Mouse (Mus musculus): ENCODE results near the gene Mboat2.

Gene Mboat2

DNA sequence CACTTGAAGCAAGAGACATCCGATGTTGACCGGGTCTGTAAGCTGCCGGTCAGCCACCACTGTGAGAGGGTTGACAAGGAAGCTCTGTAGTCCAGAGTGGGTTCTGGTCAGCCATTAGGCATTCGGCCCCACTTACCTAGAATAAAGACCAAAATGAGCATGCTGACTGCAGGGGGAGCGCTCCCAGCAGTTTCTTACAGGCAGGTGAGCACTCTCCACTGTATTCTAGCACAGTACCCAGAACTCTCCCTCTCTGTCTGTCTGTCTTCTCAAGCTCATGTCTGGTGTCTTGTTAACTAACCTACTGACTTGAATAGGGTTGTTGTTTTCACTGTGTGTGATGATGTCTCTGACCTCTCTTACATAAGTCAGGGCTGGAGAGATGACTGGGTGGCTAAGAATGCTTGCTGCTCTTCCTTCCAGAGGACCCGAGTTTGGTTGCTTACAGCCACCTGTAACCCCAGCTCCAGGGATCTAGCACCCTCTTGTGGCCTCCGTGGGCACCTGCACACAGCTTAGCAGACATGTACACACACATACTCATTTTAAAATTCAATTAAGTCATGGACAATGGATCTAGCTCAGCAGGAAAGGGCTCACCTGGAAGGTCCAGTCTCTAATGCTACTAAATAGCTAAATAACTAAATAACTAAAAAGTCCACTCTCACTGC, 119.8 kb downstream of the Mboat2 start:
- DNase-seq (ENCODE audit: low read depth): no peak

- no peak for DNase-seq (ENCODE audit: low read depth)
Measured at GRCm38 (mm10) chr12:24952147-24952546, 121.5 kb downstream of the Mboat2 start.

DNA sequence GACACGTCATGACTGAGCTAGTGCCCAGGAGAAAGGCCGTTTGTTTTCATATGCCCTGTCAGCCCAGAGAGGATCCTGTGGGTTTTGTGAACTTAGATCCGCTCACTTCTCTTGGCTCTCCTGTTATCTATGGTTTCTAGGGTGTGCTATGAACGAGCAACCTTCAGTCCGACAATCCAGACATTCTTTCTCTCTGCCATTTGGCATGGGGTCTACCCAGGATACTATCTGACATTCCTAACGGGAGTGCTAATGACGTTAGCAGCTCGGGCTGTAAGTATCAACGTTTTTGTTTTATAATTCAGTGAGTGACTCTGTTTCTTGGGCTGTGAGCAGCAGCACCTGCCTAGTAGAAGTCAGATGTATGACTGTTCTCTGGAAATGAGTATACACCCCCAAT, 124.5 kb downstream of the Mboat2 start:
- no peak for DNase-seq (ENCODE audit: low read depth)

DNA sequence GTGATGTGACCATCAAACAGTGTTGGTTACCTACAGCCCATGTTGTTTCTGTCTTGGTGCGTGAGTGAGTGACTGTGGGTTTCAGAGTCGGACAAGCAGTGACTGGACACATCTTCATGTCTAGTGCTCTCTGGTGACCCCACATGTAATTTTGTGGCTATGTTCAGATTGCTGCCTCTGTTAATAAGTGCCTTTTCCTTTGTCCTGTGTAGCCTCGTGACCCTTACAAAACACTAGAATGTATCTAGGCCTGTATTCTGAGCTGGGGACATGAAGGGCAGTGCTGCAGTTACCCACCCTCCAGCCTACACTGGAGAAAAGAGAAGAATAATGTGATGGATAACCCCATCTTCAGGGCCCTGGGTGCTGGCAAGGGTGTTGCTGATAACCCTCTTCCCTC, 127.8 kb downstream of the Mboat2 start:
- no peak for DNase-seq (ENCODE audit: low read depth)

GRCm38 (mm10) chr12:24961821-24962220, 131.1 kb downstream of the Mboat2 start:
- no peak for DNase-seq (ENCODE audit: low read depth)

DNA sequence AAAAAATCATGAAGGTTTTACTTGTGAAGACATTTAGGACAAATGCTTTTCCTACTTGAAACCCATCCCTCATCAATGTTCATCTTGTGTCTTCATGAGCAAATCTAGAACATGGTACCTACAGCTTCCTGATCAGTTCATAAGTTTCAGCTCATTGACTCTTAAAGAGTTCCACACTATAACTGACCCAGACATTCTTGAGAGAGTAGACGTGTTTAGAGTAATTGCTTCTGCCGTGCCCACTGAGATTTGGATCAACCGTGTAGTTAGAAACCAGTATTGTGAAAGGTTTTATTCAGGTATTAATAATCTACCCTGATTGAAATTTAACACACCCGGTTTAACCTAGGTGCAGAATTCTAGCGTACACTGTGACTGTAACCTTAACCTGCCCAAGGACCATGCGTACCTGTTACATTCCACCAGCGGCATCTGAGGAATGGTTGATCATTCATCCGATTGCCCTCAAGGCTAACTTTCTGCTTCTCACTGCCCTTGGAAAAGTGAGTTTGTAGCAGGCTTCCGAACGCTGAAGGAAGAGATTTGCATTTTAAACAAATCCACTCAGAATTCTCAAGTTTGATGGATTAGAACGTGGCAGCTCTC, 131.8 kb downstream of the Mboat2 start:
- DNase-seq (ENCODE audit: low read depth): no peak

DNA sequence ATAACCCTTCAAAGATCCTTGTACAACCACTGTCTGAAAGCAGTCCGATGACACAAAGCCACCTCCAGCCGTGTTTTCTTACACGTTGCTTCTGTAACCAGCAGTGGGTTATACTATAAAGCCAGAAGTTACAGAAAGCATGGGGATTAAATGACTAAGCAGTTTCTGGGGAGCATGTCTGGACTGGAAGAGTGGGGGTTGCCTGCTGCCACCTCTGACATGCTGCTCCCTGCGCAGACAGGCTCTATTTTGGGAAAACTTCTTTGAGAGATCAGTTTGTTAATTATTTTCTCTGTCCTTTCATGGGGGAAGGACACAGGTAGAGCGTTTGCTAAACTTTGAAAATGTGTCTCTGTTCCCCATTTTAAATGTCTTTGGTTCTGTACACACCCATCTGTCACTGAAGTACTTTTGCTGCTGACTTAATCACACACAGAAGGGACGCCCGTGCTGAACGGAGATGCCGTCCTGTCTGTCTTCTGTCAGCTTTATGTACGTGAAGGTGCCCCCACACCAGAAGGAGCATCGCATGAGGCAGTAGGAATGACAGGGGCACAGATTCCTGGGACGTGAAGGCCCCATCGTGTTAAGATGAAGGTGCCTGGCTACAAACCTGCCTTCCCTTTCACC, 132.8 kb downstream of the Mboat2 start:
- no peak for DNase-seq (ENCODE audit: low read depth)

- DNase-seq (ENCODE audit: low read depth): no peak
Measured at GRCm38 (mm10) chr12:24965406-24965805, 134.7 kb downstream of the Mboat2 start.

DNA sequence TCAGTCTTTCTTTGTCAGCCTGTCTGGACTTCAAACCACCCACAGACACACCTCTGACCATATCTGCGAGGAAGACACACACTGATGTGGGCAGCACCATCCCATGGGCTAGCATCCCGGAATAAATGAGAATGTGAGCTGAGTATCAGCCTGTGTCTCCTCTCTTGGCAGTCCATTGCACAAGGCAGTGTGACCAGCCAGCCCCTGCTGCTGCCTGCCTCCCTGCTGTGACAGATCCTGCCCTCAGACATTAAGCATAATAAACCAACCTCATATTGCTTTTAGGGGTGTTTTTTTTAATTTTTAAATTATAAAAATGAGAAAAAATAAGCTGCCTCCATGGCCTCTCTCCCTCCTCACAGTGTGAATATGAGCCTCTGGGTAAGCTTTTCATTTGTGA, 135.4 kb downstream of the Mboat2 start:
- no peak for DNase-seq (ENCODE audit: low read depth)

GRCm38 (mm10) chr12:24971490-24972200, 141.0 kb downstream of the Mboat2 start:
- no peak for DNase-seq (ENCODE audit: low read depth)

DNA sequence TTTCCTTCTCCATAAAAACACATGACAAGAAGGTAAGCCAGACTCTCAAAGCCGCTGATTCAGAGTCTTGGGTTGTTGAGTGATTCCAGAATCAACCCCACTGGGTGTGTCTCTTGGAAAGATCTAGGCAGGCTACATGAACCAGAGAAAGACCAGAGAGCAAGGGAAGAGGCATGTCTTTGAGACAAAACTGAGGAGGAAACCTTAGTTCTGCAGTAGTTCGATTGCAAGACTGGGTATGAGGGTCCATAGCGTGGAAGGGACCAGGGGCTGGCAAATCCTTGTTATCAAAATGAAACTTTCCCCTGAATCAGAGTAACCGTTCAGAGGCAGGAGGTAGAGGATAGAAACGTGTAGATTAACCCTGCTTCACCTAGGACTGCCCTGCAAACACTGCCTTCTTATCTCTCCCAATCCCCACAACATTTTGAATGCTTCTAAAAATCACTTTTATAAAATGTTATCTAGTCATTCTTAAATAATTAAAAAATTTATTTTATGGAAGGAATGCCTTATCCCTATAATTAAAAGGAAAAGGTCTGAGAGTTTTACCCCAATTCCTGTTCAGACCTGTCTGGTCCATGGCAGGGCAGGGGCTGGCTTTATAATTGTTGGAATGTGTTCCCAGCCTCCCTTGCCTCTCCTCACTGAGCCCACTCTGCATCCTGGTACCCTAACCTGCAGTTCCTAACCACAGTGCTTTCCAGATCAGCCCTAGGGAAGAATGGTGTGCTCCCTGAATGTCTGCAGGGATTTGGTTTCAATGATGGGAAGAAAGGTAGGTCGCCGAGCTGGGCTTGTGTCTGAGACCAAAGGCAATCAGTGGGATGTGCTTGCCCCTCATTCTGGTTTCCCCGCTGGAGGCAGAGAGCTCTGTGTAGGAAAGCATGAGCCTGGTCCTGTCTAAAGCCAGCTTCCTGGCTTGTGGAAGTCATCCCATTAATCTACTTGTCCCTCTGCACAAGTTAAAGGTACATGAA, 142.0 kb downstream of the Mboat2 start:
- peak; percentile 42 for DNase-seq (ENCODE audit: low read depth)

DNA sequence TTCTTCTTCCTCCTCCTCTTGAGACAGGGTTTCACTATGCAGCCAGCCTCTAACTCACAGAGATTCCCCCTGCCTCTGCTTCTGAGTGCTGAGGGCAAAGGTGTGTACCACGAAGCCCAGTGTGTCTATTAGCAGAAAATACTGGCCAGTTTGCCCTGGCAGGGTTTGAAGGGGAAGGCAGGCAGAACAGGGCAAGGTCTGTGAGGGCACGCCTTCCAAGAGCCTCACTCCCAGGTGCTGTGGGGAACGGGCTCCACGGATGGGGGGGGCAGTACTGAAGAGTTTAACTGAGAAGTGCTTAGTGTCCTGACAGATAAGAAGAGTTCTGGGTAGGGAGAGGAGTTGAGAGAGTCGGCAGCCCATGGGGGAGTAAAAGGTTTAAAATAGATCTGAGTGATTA, 142.9 kb downstream of the Mboat2 start:
- no peak for DNase-seq (ENCODE audit: low read depth)

DNA sequence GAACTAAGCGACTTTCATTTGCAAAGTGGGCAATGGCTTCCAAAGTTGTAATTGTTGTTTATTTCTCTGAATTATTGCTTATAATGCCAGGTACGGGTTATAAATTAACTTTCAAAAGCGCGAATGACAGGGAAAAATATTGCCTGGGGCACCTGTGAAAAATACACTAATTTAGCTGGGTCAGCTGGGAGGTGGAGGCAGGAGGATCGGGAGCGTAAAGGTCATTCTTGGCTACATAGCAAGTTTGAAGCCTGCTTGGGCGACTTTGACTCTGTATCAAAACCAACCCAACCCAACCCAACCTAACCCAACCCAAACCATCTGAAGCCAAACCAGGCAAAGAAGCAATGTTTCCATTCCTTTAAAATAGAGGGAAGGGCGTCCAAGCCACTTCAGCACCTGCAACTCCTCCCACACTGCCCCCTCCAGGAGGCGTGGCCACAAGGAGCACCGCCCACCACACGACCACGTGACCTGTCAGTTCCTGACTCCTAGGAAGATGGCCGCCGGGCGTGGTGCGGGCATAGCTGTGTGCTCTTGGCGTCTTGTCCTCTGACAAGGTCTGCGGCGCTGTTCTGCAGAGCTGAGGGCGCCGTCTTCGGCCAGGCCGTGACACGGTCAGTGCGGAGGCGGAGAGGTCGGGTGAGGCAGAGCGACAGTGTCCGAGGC, 143.9 kb downstream of the Mboat2 start, which contains the start of gene Kidins220:
Kidins220 (plus strand) TSS at position 480 of the 669 bp plus-strand sequence.
- peak; percentile 85 for DNase-seq (ENCODE audit: low read depth)

DNA sequence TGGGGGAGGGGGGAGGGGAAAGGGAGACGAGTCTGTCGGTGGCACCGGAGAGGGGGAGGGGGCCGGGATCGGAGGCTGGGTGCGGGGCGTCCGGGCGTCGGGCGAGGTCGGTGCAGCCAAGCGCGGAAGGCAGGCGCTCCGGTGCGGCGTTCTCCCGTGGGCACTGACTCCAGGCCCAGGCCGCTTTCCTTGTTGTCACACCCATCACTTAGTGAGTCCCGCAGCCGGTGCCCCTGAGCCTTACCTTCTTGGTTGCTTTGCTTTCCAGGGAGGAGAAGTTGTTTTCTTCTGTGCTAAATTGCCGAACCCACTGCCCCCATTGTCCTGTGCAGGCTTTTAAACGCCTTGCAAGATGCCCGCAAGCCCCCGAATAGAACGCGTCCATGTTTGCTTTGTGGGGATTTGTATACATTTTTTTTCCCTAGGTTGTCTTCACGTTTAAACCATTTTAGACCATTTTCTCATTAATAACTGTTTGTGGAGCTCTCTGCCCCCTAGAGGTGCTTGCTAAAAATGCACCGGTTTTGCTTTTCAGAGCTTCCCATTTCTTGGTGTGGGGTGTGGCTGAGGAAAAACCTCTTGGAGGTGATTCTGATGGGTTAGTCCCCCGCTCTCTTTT, 144.5 kb downstream of the Mboat2 start:
- peak; percentile 51 for DNase-seq (ENCODE audit: low read depth)

DNA sequence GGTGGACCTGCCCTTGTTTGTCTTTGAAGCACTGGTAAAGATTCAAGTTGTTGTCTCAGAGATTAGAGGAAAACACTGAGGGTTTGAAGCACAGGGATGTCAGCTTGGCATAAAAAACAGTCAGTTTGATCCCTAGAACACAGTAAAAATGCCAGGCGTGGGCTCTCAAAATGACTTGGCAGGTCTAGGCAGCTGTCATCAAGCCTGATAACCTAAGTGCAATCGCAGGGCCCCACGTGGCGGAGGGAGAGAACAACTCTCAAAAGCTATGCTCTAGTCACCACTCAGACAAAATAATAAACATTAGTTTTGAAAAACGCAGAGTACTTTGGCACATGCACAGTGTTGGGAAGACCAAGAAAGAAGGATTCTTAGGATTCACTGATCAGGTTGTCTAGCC, 154.5 kb downstream of the Mboat2 start:
- DNase-seq (ENCODE audit: low read depth): no peak

- DNase-seq (ENCODE audit: low read depth): no peak
Measured at GRCm38 (mm10) chr12:24995350-24995749, 164.7 kb downstream of the Mboat2 start.

DNA sequence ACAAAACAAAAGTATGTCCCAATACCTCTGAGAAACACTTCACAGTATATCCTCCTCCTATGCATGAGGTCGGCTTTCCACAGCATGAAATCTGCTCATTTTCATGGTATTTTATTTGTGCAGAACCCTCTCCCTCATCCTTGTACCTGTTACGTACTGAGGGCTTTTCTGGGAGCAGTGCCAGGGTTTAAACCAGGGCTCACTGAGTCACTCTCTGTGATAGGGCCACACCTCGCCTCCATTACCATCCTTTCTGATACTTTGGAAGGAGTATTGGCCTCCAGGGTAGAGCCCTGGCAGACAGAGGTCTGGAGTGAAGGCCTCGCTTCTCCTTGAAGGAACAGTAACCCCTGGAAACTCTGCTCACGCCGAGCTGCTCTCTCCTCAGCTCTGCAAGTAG, 174.7 kb downstream of the Mboat2 start:
- no peak for DNase-seq (ENCODE audit: low read depth)

GRCm38 (mm10) chr12:25009957-25010356, 179.3 kb downstream of the Mboat2 start:
- DNase-seq (ENCODE audit: low read depth): no peak

GRCm38 (mm10) chr12:25010416-25010815, 179.7 kb downstream of the Mboat2 start:
- no peak for DNase-seq (ENCODE audit: low read depth)

DNA sequence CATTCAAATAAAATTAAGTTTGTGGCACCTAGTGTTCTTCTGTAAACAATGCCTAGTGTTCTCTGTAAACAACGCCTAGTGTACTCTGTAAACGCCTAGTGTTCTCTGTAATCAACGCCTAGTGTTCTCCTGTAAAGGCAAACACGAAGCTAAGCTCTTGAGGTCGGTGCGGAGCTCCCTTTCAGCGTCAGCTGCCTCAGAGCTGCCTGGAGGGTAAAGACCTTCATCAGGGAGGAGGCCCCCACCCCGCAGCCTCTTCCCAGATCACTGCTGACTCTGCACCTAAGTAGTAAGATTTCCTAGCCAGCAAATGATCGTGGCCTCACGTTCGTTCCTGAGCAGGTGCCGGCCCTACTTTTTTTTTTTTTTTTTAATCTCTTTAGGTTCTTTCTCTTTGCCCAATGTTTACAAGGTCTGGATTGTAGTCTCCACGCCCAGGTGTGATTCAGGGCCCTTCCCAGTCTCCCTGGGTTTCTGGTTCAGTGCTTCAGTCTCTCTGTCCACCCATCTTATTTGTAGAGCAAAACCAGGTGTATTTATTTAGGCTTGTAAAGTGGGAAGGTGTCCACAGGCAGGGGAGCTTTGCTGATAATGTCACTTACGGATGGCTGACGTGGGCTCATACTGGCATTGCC, 181.2 kb downstream of the Mboat2 start:
- no peak for DNase-seq (ENCODE audit: low read depth)
